Mouse (Mus musculus): Measurements from ENCODE around the gene Pdcd1lg2.

GRCm38 (mm10) chr19:29420397-29420796 is 9.7 kb downstream of the Pdcd1lg2 start:
- no peak for TF ChIP-seq MAX (IDR thresholded peaks at IDR 0.05; ENCODE audit: low read depth)
- TF ChIP-seq POLR2A (IDR thresholded peaks at IDR 0.05; ENCODE audit: insufficient read length, low read depth) = no peak
- no peak for TF ChIP-seq MYOG (IDR thresholded peaks at IDR 0.05; ENCODE audit: control insufficient read depth in 1 of 3, insufficient read depth in 1 of 3, insufficient read length in 2 of 3, low read depth in 2 of 3)
- no peak for TF ChIP-seq SRF (IDR thresholded peaks at IDR 0.05; ENCODE audit: control insufficient read depth, insufficient read length, low read depth)
- no peak for TF ChIP-seq E2F4 (IDR thresholded peaks at IDR 0.05; ENCODE audit: insufficient read depth)
- no peak for TF ChIP-seq MYOD1 (IDR thresholded peaks at IDR 0.05; ENCODE audit: control insufficient read depth in 1 of 3, insufficient read length in 2 of 3, low read depth in 2 of 3)
- TF ChIP-seq TCF12 (IDR thresholded peaks at IDR 0.05; ENCODE audit: insufficient read depth, poor library complexity, severe bottlenecking) = no peak
- TF ChIP-seq USF1 (IDR thresholded peaks at IDR 0.05; ENCODE audit: low read depth) = no peak
- TF ChIP-seq REST (IDR thresholded peaks at IDR 0.05; ENCODE audit: insufficient read depth, insufficient read length) = no peak
